Mouse (Mus musculus) ES-E14 (cell line): ENCODE data around the gene Lrmda.

Experiments used
- CHD2 ChIP-seq: IDR thresholded peaks from 2 replicates; pipeline ENCODE4 v1.6.1; 2014; ENCODE audit warnings: mild to moderate bottlenecking, low read depth, low read length, inconsistent platforms
- HCFC1 ChIP-seq: IDR thresholded peaks from 2 replicates; pipeline ENCODE4 v1.6.1; 2012; ENCODE audit warnings: low read length, inconsistent platforms, borderline replicate concordance; ENCODE audit not compliant: insufficient read depth
- MAFK ChIP-seq: IDR thresholded peaks from 2 replicates; pipeline ENCODE4 v1.6.1; 2014; ENCODE audit warnings: mild to moderate bottlenecking, low read depth, low read length, inconsistent platforms; ENCODE audit not compliant: insufficient read depth
- ZC3H11A ChIP-seq: IDR thresholded peaks from 2 replicates; pipeline ENCODE4 v1.6.1; 2012; ENCODE audit warnings: low read depth, mild to moderate bottlenecking, inconsistent platforms, low read length, borderline replicate concordance
- ZNF384 ChIP-seq: IDR thresholded peaks from 2 replicates; pipeline ENCODE4 v1.6.1; 2012; ENCODE audit warnings: low read depth, low read length, inconsistent platforms

DNA sequence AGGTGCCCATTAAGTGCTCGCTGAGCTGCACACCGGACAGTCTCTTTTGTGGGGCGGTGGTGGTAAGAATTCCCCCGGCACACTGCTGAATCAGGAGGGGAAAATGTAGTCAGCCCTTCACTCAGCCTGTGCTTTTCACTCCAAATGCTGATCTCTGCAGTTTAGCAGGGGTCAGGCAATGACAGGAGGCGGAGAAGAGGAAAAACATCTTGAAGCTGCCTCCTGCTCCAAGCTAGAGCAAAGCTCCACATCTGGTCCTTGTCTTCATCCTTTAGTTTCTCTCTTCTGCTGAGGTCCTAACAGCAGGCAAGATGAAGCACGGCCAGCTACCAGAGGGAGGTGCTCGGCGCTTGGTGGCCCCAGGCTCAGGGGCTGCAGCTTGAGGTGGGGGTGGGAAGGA, 36.1 kb downstream of the Lrmda start:
- TF ChIP-seq MAFK (no peak), ZC3H11A (no peak), ZNF384 (no peak), HCFC1 (no peak), CHD2 (no peak)
